Mouse (Mus musculus): Measurements from ENCODE around the gene Lhfpl4.

GRCm38 (mm10) chr6:113195596-113195992 is 410 bp upstream of the Lhfpl4 start:
- TF ChIP-seq CTCF (IDR thresholded peaks at IDR 0.05; ENCODE audit: borderline replicate concordance, insufficient read depth, low read length) (no peak), POLR2A (IDR thresholded peaks at IDR 0.05; ENCODE audit: low read depth, low read length) (no peak)
